Mouse (Mus musculus) activated CD4-positive, CD25-positive, alpha-beta regulatory T cell, adult 4 months (primary cell): ENCODE data around the gene Cdkn1a. TPM values are rescaled to one million over a fixed set of nuclear protein-coding genes. Genes with fewer than 3 reads are reported as not detected.

Source experiments
- ATAC-seq: one replicate; pipeline ENCODE4 v1.8.0; 2017
- polyA plus RNA-seq, 2 experiments: library from polyadenylated mRNA; unstranded; fragments of 100-300 nt; shearing (Covaris generic); gene quantifications; one replicate each; pipeline ENCODE4 v1.2.1; 2017

Cdkn1a gene
- polyA plus RNA-seq, 2 experiments from 2014 or later: 7.5 to 12.1 TPM

GRCm38 (mm10) chr17:29120666-29121065 lies 29.9 kb downstream of the Cdkn1a start:
- no peak for ATAC-seq

- ATAC-seq: no peak
These were observed 32.0 kb downstream of the Cdkn1a start for GRCm38 (mm10) chr17:29122817-29123216.

- no peak for ATAC-seq
These were observed 32.9 kb downstream of the Cdkn1a start for GRCm38 (mm10) chr17:29123578-29124174.

GRCm38 (mm10) chr17:29126561-29126960 lies 35.8 kb downstream of the Cdkn1a start:
- no peak for ATAC-seq

- no peak for ATAC-seq
These were observed 38.6 kb downstream of the Cdkn1a start for GRCm38 (mm10) chr17:29129341-29129740.

GRCm38 (mm10) chr17:29135066-29135465 lies 44.3 kb downstream of the Cdkn1a start:
- ATAC-seq: no peak

- no peak for ATAC-seq
These were observed 45.5 kb downstream of the Cdkn1a start for GRCm38 (mm10) chr17:29136236-29136635.

- ATAC-seq: no peak
These were observed 47.1 kb downstream of the Cdkn1a start for GRCm38 (mm10) chr17:29137906-29138305.

GRCm38 (mm10) chr17:29141577-29141976 lies 50.8 kb downstream of the Cdkn1a start:
- no peak for ATAC-seq

- no peak for ATAC-seq
These were observed 52.5 kb downstream of the Cdkn1a start for GRCm38 (mm10) chr17:29143266-29143665.

GRCm38 (mm10) chr17:29145101-29145500 lies 54.3 kb downstream of the Cdkn1a start:
- no peak for ATAC-seq

- ATAC-seq: no peak
These were observed 56.5 kb downstream of the Cdkn1a start for GRCm38 (mm10) chr17:29147273-29147672.

GRCm38 (mm10) chr17:29147773-29148172 lies 57.0 kb downstream of the Cdkn1a start:
- ATAC-seq: no peak

GRCm38 (mm10) chr17:29149766-29150165 lies 59.0 kb downstream of the Cdkn1a start:
- no peak for ATAC-seq

Other genes with a start within 250 kb of the Cdkn1a start
- not detected for gene Pnpla1, start 232.6 kb upstream of the Cdkn1a start, polyA plus RNA-seq
- gene 4930539E08Rik, start 175.7 kb upstream of the Cdkn1a start, polyA plus RNA-seq: 1 to 10 TPM; 1.5 to 1.6 TPM
- under 1 TPM in 1 of 2 experiments, not detected in 1; 0.77 TPM for gene Pxt1, start 147.1 kb upstream of the Cdkn1a start, polyA plus RNA-seq
- 10 to 100 TPM; 32.0 to 47.5 TPM for gene Kctd20, start 139.0 kb upstream of the Cdkn1a start, polyA plus RNA-seq
- gene Stk38, start 83.0 kb upstream of the Cdkn1a start, polyA plus RNA-seq: 100 to 1,000 TPM; 196 to 222 TPM
- gene Srsf3, start 58.3 kb upstream of the Cdkn1a start, polyA plus RNA-seq: 100 to 1,000 TPM; 265 to 364 TPM
- gene Rab44, start 23.2 kb downstream of the Cdkn1a start, polyA plus RNA-seq: not detected
- 1 to 10 TPM; 1.5 to 1.6 TPM for gene Cpne5, start 147.2 kb downstream of the Cdkn1a start, polyA plus RNA-seq
- gene Ppil1, start 173.2 kb downstream of the Cdkn1a start, polyA plus RNA-seq: 10 to 100 TPM; 53.8 to 82.0 TPM
- gene BC004004, start 177.8 kb downstream of the Cdkn1a start, polyA plus RNA-seq: 100 to 1,000 TPM; 125 to 132 TPM
- under 1 TPM; 0.38 to 0.49 TPM for gene Pi16, start 226.7 kb downstream of the Cdkn1a start, polyA plus RNA-seq